Mouse (Mus musculus): ENCODE data around the gene Tprkb. TPM values are rescaled to one million over a fixed set of nuclear protein-coding genes. Genes with fewer than 3 reads are reported as not detected.
"Not testable (repeated sequence)": the region's sequence is repeated elsewhere in the genome, so short reads cannot be mapped to it uniquely, and the experiment has no call there.

Gene Tprkb
- polyA plus RNA-seq, 1 experiment from 2014 or later, result 23.9 TPM

DNA sequence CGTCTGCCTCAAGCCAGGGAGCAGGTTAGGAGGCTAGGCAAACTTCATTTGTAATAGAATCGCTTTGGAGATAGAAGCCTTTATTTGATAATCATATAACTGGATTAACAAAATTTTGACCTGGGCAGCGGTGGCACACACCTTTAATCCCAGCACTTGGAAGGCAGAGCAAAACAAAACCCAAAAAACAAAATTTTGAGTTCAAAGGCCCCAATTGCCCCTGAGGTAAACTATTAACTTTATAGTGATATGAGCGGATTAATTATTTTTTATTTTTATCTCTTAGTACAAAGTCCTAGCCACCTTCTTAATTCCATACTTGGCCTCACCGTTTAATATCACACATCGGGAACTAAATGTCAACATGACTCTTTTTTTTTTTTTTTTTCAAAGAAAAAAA, 4.9 kb downstream of the Tprkb start:
- Histone ChIP-seq H3K9ac (ENCODE audit: low read length) (peak overlapping the region; percentile 81), H3K27me3 (ENCODE audit: control insufficient read depth, insufficient read depth, low read length) (no peaks in the 10 kb centered on the region), H3K36me3 (ENCODE audit: control insufficient read depth, insufficient read depth, low read length) (peaks cover 3% of the 10 kb centered on the region; the same call in 1 of the 2 replicates), H3K4me1 (ENCODE audit: control insufficient read depth in 2 of 2, insufficient read depth in 2 of 2, low read length in 2 of 2) (peaks cover 0 to 8% of the 10 kb centered on the region in 2 experiments; a peak in 2 of 4 replicates), H3K4me3 (ENCODE audit: control insufficient read depth in 1 of 2, insufficient read depth in 1 of 2, low read depth in 1 of 2, low read length in 2 of 2) (peak overlapping the region; percentile 56 to 82; a peak in 3 of 4 replicates), H3K9me3 (ENCODE audit: control insufficient read depth, low read length) (no peaks in the 10 kb centered on the region), H3K4me2 (ENCODE audit: low read length) (peak overlapping the region; percentile 78), H3K27ac (replicated peaks in 1 of 2; ENCODE audit: control insufficient read depth in 1 of 2, insufficient read depth in 1 of 2, low read depth in 2 of 2, low read length in 2 of 2) (peak overlapping the region in 1 of 2 experiments; percentile 76; a peak in 2 of 4 replicates)
- WGBS, result 86% methylated on average over 6 of the region's 6 CpGs
- ATAC-seq (ENCODE audit: insufficient number of reproducible peaks, insufficient read depth, low FRiP score, low read depth), result no peak

DNA sequence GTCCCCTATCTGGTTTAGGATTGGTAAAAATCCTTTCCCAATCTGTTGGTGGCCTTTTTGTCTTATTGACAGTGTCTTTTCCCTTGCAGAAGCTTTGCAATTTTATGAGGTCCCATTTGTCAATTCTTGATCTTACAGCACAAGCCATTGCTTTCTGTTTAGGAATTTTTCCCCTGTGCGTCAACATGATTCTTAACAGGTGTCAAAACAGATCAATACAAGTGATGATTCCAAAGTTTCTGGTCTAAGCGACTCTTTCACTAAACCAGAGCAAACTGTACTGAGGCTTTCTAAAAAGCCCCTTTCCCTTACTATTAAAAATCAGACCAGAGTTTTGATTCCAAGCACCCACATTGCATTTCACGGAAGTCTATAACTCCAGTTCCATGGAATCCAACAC, 6.7 kb downstream of the Tprkb start:
- H3K4me2 ChIP-seq (ENCODE audit: low read length); H3K4me3 ChIP-seq (ENCODE audit: control insufficient read depth in 1 of 2, insufficient read depth in 1 of 2, low read depth in 1 of 2, low read length in 2 of 2); ATAC-seq (ENCODE audit: insufficient number of reproducible peaks, insufficient read depth, low FRiP score, low read depth); H3K9me3 ChIP-seq (ENCODE audit: control insufficient read depth, low read length); H3K27ac ChIP-seq (replicated peaks in 1 of 2; ENCODE audit: control insufficient read depth in 1 of 2, insufficient read depth in 1 of 2, low read depth in 2 of 2, low read length in 2 of 2); H3K4me1 ChIP-seq (ENCODE audit: control insufficient read depth in 2 of 2, insufficient read depth in 2 of 2, low read length in 2 of 2); H3K27me3 ChIP-seq (ENCODE audit: control insufficient read depth, insufficient read depth, low read length); H3K9ac ChIP-seq (ENCODE audit: low read length): not testable (repeated sequence)
- 93% methylated on average over 3 of the region's 3 CpGs for WGBS
- H3K36me3 ChIP-seq (ENCODE audit: control insufficient read depth, insufficient read depth, low read length), result peaks cover 16% of the 10 kb centered on the region

DNA sequence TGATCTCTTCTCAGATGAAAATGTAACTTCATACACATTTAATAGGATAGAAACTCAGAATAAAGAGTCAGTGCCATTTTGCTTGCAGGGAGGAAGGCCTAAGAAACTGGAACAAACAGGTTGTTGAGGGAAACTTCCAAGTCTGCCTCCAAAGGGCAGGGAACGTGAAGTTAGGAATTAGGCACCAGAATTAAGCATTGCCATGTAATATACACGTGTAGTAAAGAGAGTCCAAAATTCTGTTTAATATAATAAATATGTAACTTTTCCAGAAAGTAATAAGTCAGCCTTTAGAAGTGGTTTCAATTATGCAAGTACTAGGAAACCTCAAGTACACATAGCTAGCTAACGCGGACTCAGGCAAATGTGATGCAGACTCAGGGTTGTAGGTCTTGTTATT, 7.7 kb downstream of the Tprkb start:
- H3K9ac ChIP-seq (ENCODE audit: low read length), result no peak overlapping the region
- no peaks in the 10 kb centered on the region for H3K27me3 ChIP-seq (ENCODE audit: control insufficient read depth, insufficient read depth, low read length)
- no peaks in the 10 kb centered on the region for H3K9me3 ChIP-seq (ENCODE audit: control insufficient read depth, low read length)
- no peak for ATAC-seq (ENCODE audit: insufficient number of reproducible peaks, insufficient read depth, low FRiP score, low read depth)
- H3K4me1 ChIP-seq (ENCODE audit: control insufficient read depth in 2 of 2, insufficient read depth in 2 of 2, low read length in 2 of 2), result peaks cover 0 to 8% of the 10 kb centered on the region in 2 experiments; a peak in 2 of 4 replicates
- H3K4me3 ChIP-seq (ENCODE audit: control insufficient read depth in 1 of 2, insufficient read depth in 1 of 2, low read depth in 1 of 2, low read length in 2 of 2), result no peak overlapping the region
- WGBS, result 95% methylated on average over 4 of the region's 4 CpGs
- no peak overlapping the region for H3K4me2 ChIP-seq (ENCODE audit: low read length)
- H3K27ac ChIP-seq (replicated peaks in 1 of 2; ENCODE audit: control insufficient read depth in 1 of 2, insufficient read depth in 1 of 2, low read depth in 2 of 2, low read length in 2 of 2), result no peak overlapping the region
- H3K36me3 ChIP-seq (ENCODE audit: control insufficient read depth, insufficient read depth, low read length), result peaks cover 19% of the 10 kb centered on the region

DNA sequence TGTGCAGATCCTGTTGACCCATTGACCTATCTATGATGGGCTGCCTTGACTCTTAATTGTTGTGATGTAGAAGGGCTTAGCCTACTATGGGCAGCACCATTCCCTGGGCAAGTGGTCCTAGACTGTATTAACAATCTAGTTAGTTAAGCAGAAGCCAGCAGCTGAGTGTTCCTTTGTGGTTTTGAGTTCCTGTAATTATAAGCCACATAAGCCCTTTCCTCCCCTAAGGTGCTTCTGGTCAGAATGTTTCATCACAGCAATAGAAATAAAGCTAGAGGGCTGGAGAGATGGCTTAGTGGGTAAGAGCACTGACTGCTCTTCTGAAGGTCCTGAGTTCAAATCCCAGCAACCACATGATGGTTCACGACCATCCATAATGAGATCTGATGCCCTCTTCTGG, 12.0 kb downstream of the Tprkb start:
- H3K9me3 ChIP-seq (ENCODE audit: control insufficient read depth, low read length), result no peaks in the 10 kb centered on the region
- peaks cover 58% of the 10 kb centered on the region for H3K36me3 ChIP-seq (ENCODE audit: control insufficient read depth, insufficient read depth, low read length)
- no peaks in the 10 kb centered on the region for H3K4me1 ChIP-seq (ENCODE audit: control insufficient read depth in 2 of 2, insufficient read depth in 2 of 2, low read length in 2 of 2)
- ATAC-seq (ENCODE audit: insufficient number of reproducible peaks, insufficient read depth, low FRiP score, low read depth), result no peak
- H3K4me2 ChIP-seq (ENCODE audit: low read length), result no peak overlapping the region
- no peaks in the 10 kb centered on the region for H3K27me3 ChIP-seq (ENCODE audit: control insufficient read depth, insufficient read depth, low read length)
- 95% methylated on average over 1 of the region's 1 CpGs for WGBS
- H3K4me3 ChIP-seq (ENCODE audit: control insufficient read depth in 1 of 2, insufficient read depth in 1 of 2, low read depth in 1 of 2, low read length in 2 of 2), result no peak overlapping the region
- no peak overlapping the region for H3K27ac ChIP-seq (replicated peaks in 1 of 2; ENCODE audit: control insufficient read depth in 1 of 2, insufficient read depth in 1 of 2, low read depth in 2 of 2, low read length in 2 of 2)
- H3K9ac ChIP-seq (ENCODE audit: low read length), result no peak overlapping the region

DNA sequence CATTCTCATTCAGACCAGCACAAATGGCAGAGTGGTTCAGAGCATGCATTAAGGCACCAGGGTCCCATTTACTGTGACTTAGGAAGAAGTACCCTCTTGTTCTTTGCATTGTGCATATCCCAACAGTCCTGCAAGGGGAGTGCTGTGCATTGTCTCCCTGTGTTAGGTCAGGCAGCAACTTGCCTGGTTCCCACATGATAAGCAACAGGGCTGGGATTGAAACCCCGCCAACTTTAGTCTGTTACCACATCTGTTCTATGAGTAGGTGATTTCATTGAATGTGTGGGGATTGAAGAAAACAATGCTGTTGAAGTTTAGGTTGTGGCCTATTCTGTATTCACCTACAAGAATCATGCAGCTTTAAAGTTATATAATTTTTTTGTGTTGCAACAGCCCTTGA, 15.0 kb downstream of the Tprkb start:
- H3K27ac ChIP-seq (replicated peaks in 1 of 2; ENCODE audit: control insufficient read depth in 1 of 2, insufficient read depth in 1 of 2, low read depth in 2 of 2, low read length in 2 of 2), result no peak overlapping the region
- no peak overlapping the region for H3K9ac ChIP-seq (ENCODE audit: low read length)
- H3K4me2 ChIP-seq (ENCODE audit: low read length), result no peak overlapping the region
- H3K27me3 ChIP-seq (ENCODE audit: control insufficient read depth, insufficient read depth, low read length), result no peaks in the 10 kb centered on the region
- no peaks in the 10 kb centered on the region for H3K9me3 ChIP-seq (ENCODE audit: control insufficient read depth, low read length)
- 89% methylated on average over 1 of the region's 1 CpGs for WGBS
- H3K36me3 ChIP-seq (ENCODE audit: control insufficient read depth, insufficient read depth, low read length), result peaks cover 77% of the 10 kb centered on the region
- no peaks in the 10 kb centered on the region for H3K4me1 ChIP-seq (ENCODE audit: control insufficient read depth in 2 of 2, insufficient read depth in 2 of 2, low read length in 2 of 2)
- no peak for ATAC-seq (ENCODE audit: insufficient number of reproducible peaks, insufficient read depth, low FRiP score, low read depth)
- no peak overlapping the region for H3K4me3 ChIP-seq (ENCODE audit: control insufficient read depth in 1 of 2, insufficient read depth in 1 of 2, low read depth in 1 of 2, low read length in 2 of 2)

DNA sequence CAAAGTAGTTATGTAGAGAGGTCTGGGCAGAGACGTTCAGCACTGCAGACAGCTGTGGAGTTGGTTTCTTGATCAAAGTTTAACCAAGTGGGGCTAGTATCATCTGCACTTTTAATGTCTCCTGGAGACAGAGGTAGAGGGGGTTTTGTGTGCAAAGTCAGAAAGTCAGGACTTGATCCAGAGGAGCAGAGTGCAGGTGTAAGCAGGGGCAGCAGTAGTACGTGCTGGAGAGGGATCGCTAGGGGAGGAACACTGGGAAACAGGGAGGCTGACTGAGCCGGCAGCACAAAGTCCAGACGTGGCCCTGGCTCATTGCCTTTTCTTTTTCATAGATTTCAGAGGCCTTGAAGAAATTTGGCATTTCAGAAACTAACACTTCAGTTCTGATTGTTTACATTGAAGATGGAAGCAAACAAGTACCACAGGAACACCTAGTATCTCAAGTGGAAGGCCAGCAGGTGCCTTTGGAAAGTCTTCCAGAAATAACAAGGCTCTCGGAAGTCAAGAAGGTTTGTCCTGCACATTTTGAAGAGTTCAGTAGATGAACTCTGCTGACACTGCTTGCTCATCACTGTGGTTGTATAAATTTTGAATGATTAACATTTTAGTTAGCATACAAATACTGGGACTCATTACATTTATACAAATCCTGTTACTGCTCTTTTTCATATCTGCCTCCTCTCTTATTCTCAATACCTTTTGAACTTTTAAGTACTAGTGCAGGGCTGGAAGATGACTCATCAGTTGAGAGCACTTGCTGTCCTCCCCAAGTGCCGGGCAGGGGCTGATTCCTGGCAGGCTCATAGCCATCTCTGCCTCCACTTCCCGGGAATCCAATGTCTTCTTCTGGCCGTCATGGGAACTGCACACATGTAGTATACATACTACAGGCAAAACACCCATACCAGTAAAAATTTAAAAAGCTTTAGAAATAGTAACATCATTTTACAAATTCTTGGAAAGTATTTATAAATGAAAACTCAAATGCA, 16.1 kb downstream of the Tprkb start:
- no peak overlapping the region for H3K4me2 ChIP-seq (ENCODE audit: low read length)
- ATAC-seq (ENCODE audit: insufficient number of reproducible peaks, insufficient read depth, low FRiP score, low read depth), result no peak
- H3K4me3 ChIP-seq (ENCODE audit: control insufficient read depth in 1 of 2, insufficient read depth in 1 of 2, low read depth in 1 of 2, low read length in 2 of 2), result no peak overlapping the region
- 84% methylated on average over 9 of the region's 9 CpGs for WGBS
- no peaks in the 10 kb centered on the region for H3K27me3 ChIP-seq (ENCODE audit: control insufficient read depth, insufficient read depth, low read length)
- H3K9ac ChIP-seq (ENCODE audit: low read length), result no peak overlapping the region
- no peaks in the 10 kb centered on the region for H3K4me1 ChIP-seq (ENCODE audit: control insufficient read depth in 2 of 2, insufficient read depth in 2 of 2, low read length in 2 of 2)
- peaks cover 68% of the 10 kb centered on the region for H3K36me3 ChIP-seq (ENCODE audit: control insufficient read depth, insufficient read depth, low read length)
- H3K27ac ChIP-seq (replicated peaks in 1 of 2; ENCODE audit: control insufficient read depth in 1 of 2, insufficient read depth in 1 of 2, low read depth in 2 of 2, low read length in 2 of 2), result no peak overlapping the region
- H3K9me3 ChIP-seq (ENCODE audit: control insufficient read depth, low read length), result no peaks in the 10 kb centered on the region

DNA sequence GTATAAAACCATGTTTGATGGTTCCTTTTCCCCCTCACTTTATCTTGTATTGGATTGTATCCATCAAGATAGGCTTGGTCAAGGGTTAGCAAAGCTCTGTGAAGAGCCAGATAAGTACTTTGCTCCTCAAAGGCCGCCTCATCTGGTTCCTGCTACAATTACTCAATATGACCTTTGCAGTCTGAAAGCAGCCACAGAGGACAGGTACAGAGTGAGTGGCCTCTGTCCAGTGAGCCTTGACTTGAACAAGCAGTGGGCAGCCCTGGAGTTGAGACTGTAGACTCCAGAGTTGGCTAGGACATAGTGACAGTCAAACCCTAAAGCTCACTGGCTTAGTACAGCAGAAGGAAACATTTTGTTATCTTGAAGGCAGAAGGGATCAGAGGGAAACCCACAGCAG, 17.6 kb downstream of the Tprkb start:
- Histone ChIP-seq H3K4me2 (ENCODE audit: low read length) (no peak overlapping the region), H3K4me1 (ENCODE audit: control insufficient read depth in 2 of 2, insufficient read depth in 2 of 2, low read length in 2 of 2) (no peaks in the 10 kb centered on the region), H3K9me3 (ENCODE audit: control insufficient read depth, low read length) (no peaks in the 10 kb centered on the region), H3K36me3 (ENCODE audit: control insufficient read depth, insufficient read depth, low read length) (peaks cover 66% of the 10 kb centered on the region), H3K27me3 (ENCODE audit: control insufficient read depth, insufficient read depth, low read length) (no peaks in the 10 kb centered on the region), H3K27ac (replicated peaks in 1 of 2; ENCODE audit: control insufficient read depth in 1 of 2, insufficient read depth in 1 of 2, low read depth in 2 of 2, low read length in 2 of 2) (no peak overlapping the region), H3K9ac (ENCODE audit: low read length) (no peak overlapping the region), H3K4me3 (ENCODE audit: control insufficient read depth in 1 of 2, insufficient read depth in 1 of 2, low read depth in 1 of 2, low read length in 2 of 2) (no peak overlapping the region)
- no peak for ATAC-seq (ENCODE audit: insufficient number of reproducible peaks, insufficient read depth, low FRiP score, low read depth)
- WGBS, result 76% methylated on average over 1 of the region's 1 CpGs
